Mouse (Mus musculus): ENCODE measurements around the gene 1700123K08Rik. TPM values are rescaled to one million over a fixed set of nuclear protein-coding genes. Genes with fewer than 3 reads are reported as not detected.

1700123K08Rik gene
- not detected in 2 replicates for polyA plus RNA-seq (2012; rRNA removed)

GRCm38 (mm10) chr5:138564612-138565011, at the start of gene 1700123K08Rik:
TSS of gene 1700123K08Rik (minus strand) at chr5:138564712.

Other genes starting within 250 kb of the 1700123K08Rik start
- gene Pvrig, start 222.8 kb downstream of the 1700123K08Rik start, polyA plus RNA-seq (2012; rRNA removed) = 0.09 TPM in 1 of 2 replicates, not detected in the other
- gene Zfp157, start 123.2 kb downstream of the 1700123K08Rik start, polyA plus RNA-seq (2012; rRNA removed) = 0.25 and 0.54 TPM in 2 replicates
- gene Zfp68, start 55.0 kb upstream of the 1700123K08Rik start, polyA plus RNA-seq (2012; rRNA removed) = 0.66 and 0.74 TPM in 2 replicates
- gene A430033K04Rik, start 58.1 kb upstream of the 1700123K08Rik start, polyA plus RNA-seq (2012; rRNA removed) = 0.49 and 0.61 TPM in 2 replicates
- 7.6 and 11.2 TPM in 2 replicates for gene Fam20c, start 189.8 kb upstream of the 1700123K08Rik start, polyA plus RNA-seq (2012; rRNA removed)